Mouse (Mus musculus): ENCODE results near the gene Spata5. TPM values are rescaled to one million over a fixed set of nuclear protein-coding genes. Genes with fewer than 3 reads are reported as not detected.
A peak's percentile ranks its signal among the peaks of the same experiment; 100 is the strongest.

Spata5 gene
- polyA plus RNA-seq, 1 experiment from 2014 or later = 29.8 TPM

GRCm38 (mm10) chr3:37418961-37419457, 687 bp upstream of the Spata5 start:
- WGBS = under 1% methylated on average over 30 of the region's 30 CpGs
- ATAC-seq (ENCODE audit: low read depth) = no peak
- H3K9me3 ChIP-seq (ENCODE audit: control insufficient read depth, low read length) = no peaks in the 10 kb centered on the region

GRCm38 (mm10) chr3:37420072-37420471, 376 bp downstream of the Spata5 start, which contains the start of gene Nudt6:
TSS of gene Nudt6 (minus strand) at chr3:37420211.
- Histone ChIP-seq H3K4me3 (ENCODE audit: low read length) (peak within 1 kb of the TSS; percentile 90), H3K4me2 (ENCODE audit: low read depth, low read length) (peak within 1 kb of the TSS; percentile 95), H3K27ac (ENCODE audit: low read length) (peak within 1 kb of the TSS; percentile 93), H3K9ac (ENCODE audit: low read length) (peak within 1 kb of the TSS; percentile 88), H3K36me3 (ENCODE audit: control insufficient read depth, insufficient read depth, low read length) (no peaks in the 10 kb centered on the region), H3K4me1 (replicated peaks; ENCODE audit: control insufficient read depth, insufficient read depth, low read length) (peaks cover 15% of the 10 kb centered on the region), H3K9me3 (ENCODE audit: control insufficient read depth, low read length) (no peaks in the 10 kb centered on the region), H3K27me3 (ENCODE audit: control insufficient read depth, insufficient read depth, low read depth, low read length) (no peaks in the 10 kb centered on the region)
- peak; percentile 85 for ATAC-seq (ENCODE audit: low read depth)
- 0% methylated on average over 50 of the region's 50 CpGs for WGBS

More at GRCm38 (mm10) chr3:37418961-37419457, 687 bp upstream of the Spata5 start:
- H3K27me3 ChIP-seq (ENCODE audit: control insufficient read depth, insufficient read depth, low read depth, low read length) = no peaks in the 10 kb centered on the region
- peak overlapping the region; percentile 90 for H3K4me3 ChIP-seq (ENCODE audit: low read length)
- H3K36me3 ChIP-seq (ENCODE audit: control insufficient read depth, insufficient read depth, low read length) = no peaks in the 10 kb centered on the region
- peak overlapping the region; percentile 93 for H3K27ac ChIP-seq (ENCODE audit: low read length)
- peak overlapping the region; percentile 88 for H3K9ac ChIP-seq (ENCODE audit: low read length)
- peak overlapping the region; percentile 86 for H3K4me2 ChIP-seq (ENCODE audit: low read depth, low read length)
- peaks cover 15% of the 10 kb centered on the region for H3K4me1 ChIP-seq (replicated peaks; ENCODE audit: control insufficient read depth, insufficient read depth, low read length)

- Histone ChIP-seq H3K4me2 (ENCODE audit: low read depth, low read length) (peak overlapping the region; percentile 95), H3K36me3 (ENCODE audit: control insufficient read depth, insufficient read depth, low read length) (no peaks in the 10 kb centered on the region), H3K27me3 (ENCODE audit: control insufficient read depth, insufficient read depth, low read depth, low read length) (no peaks in the 10 kb centered on the region), H3K9me3 (ENCODE audit: control insufficient read depth, low read length) (no peaks in the 10 kb centered on the region), H3K4me3 (ENCODE audit: low read length) (peak overlapping the region; percentile 73), H3K4me1 (replicated peaks; ENCODE audit: control insufficient read depth, insufficient read depth, low read length) (peaks cover 15% of the 10 kb centered on the region), H3K27ac (ENCODE audit: low read length) (peak overlapping the region; percentile 82), H3K9ac (ENCODE audit: low read length) (peak overlapping the region; percentile 73)
- no peak for ATAC-seq (ENCODE audit: low read depth)
- WGBS = under 1% methylated on average over 24 of the region's 24 CpGs
Observed at GRCm38 (mm10) chr3:37420641-37421040, 945 bp downstream of the Spata5 start.

DNA sequence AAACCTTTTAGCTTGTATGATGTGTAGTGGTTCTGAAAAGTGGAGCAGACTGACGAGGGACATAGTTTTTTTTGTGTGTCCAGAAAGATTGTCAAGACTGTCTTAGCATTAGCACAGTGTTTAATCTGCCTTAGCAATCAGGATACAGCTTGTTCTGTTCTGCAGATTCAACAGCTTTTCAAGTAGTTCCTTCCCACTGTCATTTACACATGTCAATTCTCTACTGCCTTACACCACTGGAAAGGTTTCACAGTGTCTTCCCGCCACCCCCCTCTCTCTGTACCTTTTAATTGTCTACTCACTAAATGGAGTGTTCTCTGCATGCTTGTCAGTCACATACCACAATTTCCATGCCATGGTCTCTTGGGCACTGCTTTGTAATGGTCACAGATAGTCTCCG, 1.5 kb downstream of the Spata5 start:
- WGBS = 8% methylated on average over 3 of the region's 3 CpGs
- Histone ChIP-seq H3K27me3 (ENCODE audit: control insufficient read depth, insufficient read depth, low read depth, low read length) (no peaks in the 10 kb centered on the region), H3K9ac (ENCODE audit: low read length) (peak overlapping the region; percentile 73), H3K4me3 (ENCODE audit: low read length) (peak overlapping the region; percentile 73), H3K27ac (ENCODE audit: low read length) (no peak overlapping the region), H3K9me3 (ENCODE audit: control insufficient read depth, low read length) (no peaks in the 10 kb centered on the region), H3K4me2 (ENCODE audit: low read depth, low read length) (peak overlapping the region; percentile 95), H3K4me1 (replicated peaks; ENCODE audit: control insufficient read depth, insufficient read depth, low read length) (peaks cover 15% of the 10 kb centered on the region), H3K36me3 (ENCODE audit: control insufficient read depth, insufficient read depth, low read length) (no peaks in the 10 kb centered on the region)
- ATAC-seq (ENCODE audit: low read depth) = no peak

DNA sequence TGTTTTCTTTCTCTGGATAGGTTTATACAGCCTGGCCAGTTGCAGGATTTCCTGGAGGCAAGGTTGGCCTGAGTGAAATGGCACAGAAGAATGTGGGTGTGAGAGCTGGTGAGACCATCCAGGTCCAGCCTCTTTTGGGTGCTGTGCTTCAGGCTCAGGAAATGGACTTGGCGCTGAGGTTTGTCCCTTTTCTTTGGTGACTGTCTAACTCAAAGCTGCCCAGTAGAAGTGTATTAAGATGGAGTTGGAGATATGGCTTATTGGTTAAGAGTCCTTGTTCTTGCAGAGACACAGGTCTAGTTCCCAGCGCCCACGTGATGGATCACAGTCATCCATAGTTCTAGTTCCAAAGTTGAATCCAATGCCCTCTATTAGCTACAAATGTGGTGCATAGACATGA, 6.4 kb downstream of the Spata5 start:
- Histone ChIP-seq H3K4me3 (ENCODE audit: low read length) (no peak overlapping the region), H3K27me3 (ENCODE audit: control insufficient read depth, insufficient read depth, low read depth, low read length) (no peaks in the 10 kb centered on the region), H3K4me1 (replicated peaks; ENCODE audit: control insufficient read depth, insufficient read depth, low read length) (peaks cover 4% of the 10 kb centered on the region), H3K9ac (ENCODE audit: low read length) (no peak overlapping the region), H3K27ac (ENCODE audit: low read length) (no peak overlapping the region), H3K9me3 (ENCODE audit: control insufficient read depth, low read length) (no peaks in the 10 kb centered on the region), H3K36me3 (ENCODE audit: control insufficient read depth, insufficient read depth, low read length) (0 out of 2 replicates have a peak, but pooled peaks cover 2% of the 10 kb centered on the region), H3K4me2 (ENCODE audit: low read depth, low read length) (no peak overlapping the region)
- ATAC-seq (ENCODE audit: low read depth) = no peak
- WGBS = 96% methylated on average over 3 of the region's 3 CpGs

GRCm38 (mm10) chr3:37430359-37430758, 10.7 kb downstream of the Spata5 start:
- peaks cover 7% of the 10 kb centered on the region; the same call in 1 of the 2 replicates for H3K36me3 ChIP-seq (ENCODE audit: control insufficient read depth, insufficient read depth, low read length)
- no peaks in the 10 kb centered on the region for H3K4me1 ChIP-seq (replicated peaks; ENCODE audit: control insufficient read depth, insufficient read depth, low read length)
- no peak for ATAC-seq (ENCODE audit: low read depth)
- H3K9ac ChIP-seq (ENCODE audit: low read length) = no peak overlapping the region
- no peaks in the 10 kb centered on the region for H3K27me3 ChIP-seq (ENCODE audit: control insufficient read depth, insufficient read depth, low read depth, low read length)
- H3K27ac ChIP-seq (ENCODE audit: low read length) = no peak overlapping the region
- H3K4me3 ChIP-seq (ENCODE audit: low read length) = no peak overlapping the region
- H3K4me2 ChIP-seq (ENCODE audit: low read depth, low read length) = no peak overlapping the region
- no peaks in the 10 kb centered on the region for H3K9me3 ChIP-seq (ENCODE audit: control insufficient read depth, low read length)

- Histone ChIP-seq H3K4me1 (replicated peaks; ENCODE audit: control insufficient read depth, insufficient read depth, low read length) (no peaks in the 10 kb centered on the region), H3K9me3 (ENCODE audit: control insufficient read depth, low read length) (no peaks in the 10 kb centered on the region), H3K4me3 (ENCODE audit: low read length) (no peak overlapping the region), H3K4me2 (ENCODE audit: low read depth, low read length) (no peak overlapping the region), H3K27me3 (ENCODE audit: control insufficient read depth, insufficient read depth, low read depth, low read length) (no peaks in the 10 kb centered on the region), H3K36me3 (ENCODE audit: control insufficient read depth, insufficient read depth, low read length) (peaks cover 13% of the 10 kb centered on the region), H3K9ac (ENCODE audit: low read length) (no peak overlapping the region), H3K27ac (ENCODE audit: low read length) (no peak overlapping the region)
- 0 out of 2 replicates have a peak, but pooled peaks have one; percentile 57 for ATAC-seq (ENCODE audit: low read depth)
- 76% methylated on average over 1 of the region's 1 CpGs for WGBS
Observed at GRCm38 (mm10) chr3:37439770-37440169, 20.1 kb downstream of the Spata5 start.

DNA sequence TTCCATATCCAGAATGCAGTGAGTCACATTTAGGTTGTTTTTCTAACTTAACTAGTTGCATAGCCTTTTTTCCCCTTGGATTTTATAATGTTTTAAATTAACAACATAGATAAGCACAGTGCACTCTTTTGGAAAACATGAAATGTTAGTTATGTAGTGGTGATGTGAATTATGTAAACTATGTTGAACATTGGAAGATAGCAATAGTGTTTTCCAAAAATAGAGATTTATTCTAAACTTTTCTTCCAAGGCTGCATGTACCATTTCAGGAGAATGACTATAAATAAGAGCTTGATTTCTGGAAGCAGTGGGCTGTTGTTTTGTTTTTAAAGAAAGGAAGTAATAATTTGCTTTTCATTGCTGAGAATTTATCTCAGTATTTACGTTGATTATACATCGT, 23.7 kb downstream of the Spata5 start:
- WGBS = 74% methylated on average over 2 of the region's 2 CpGs
- Histone ChIP-seq H3K4me2 (ENCODE audit: low read depth, low read length) (no peak overlapping the region), H3K9me3 (ENCODE audit: control insufficient read depth, low read length) (no peaks in the 10 kb centered on the region), H3K36me3 (ENCODE audit: control insufficient read depth, insufficient read depth, low read length) (peaks cover 10% of the 10 kb centered on the region), H3K27ac (ENCODE audit: low read length) (no peak overlapping the region), H3K4me3 (ENCODE audit: low read length) (no peak overlapping the region), H3K9ac (ENCODE audit: low read length) (no peak overlapping the region), H3K4me1 (replicated peaks; ENCODE audit: control insufficient read depth, insufficient read depth, low read length) (no peaks in the 10 kb centered on the region), H3K27me3 (ENCODE audit: control insufficient read depth, insufficient read depth, low read depth, low read length) (no peaks in the 10 kb centered on the region)
- no peak for ATAC-seq (ENCODE audit: low read depth)

GRCm38 (mm10) chr3:37455992-37456391, 36.3 kb downstream of the Spata5 start:
- Histone ChIP-seq H3K9me3 (ENCODE audit: control insufficient read depth, low read length) (no peaks in the 10 kb centered on the region), H3K4me1 (replicated peaks; ENCODE audit: control insufficient read depth, insufficient read depth, low read length) (no peaks in the 10 kb centered on the region), H3K27ac (ENCODE audit: low read length) (no peak overlapping the region), H3K4me3 (ENCODE audit: low read length) (no peak overlapping the region), H3K27me3 (ENCODE audit: control insufficient read depth, insufficient read depth, low read depth, low read length) (no peaks in the 10 kb centered on the region), H3K4me2 (ENCODE audit: low read depth, low read length) (no peak overlapping the region), H3K9ac (ENCODE audit: low read length) (no peak overlapping the region), H3K36me3 (ENCODE audit: control insufficient read depth, insufficient read depth, low read length) (peaks cover 2% of the 10 kb centered on the region; the same call in 1 of the 2 replicates)
- WGBS = 45% methylated on average over 1 of the region's 1 CpGs
- no peak for ATAC-seq (ENCODE audit: low read depth)

- WGBS = 90% methylated on average over 2 of the region's 2 CpGs
- H3K27me3 ChIP-seq (ENCODE audit: control insufficient read depth, insufficient read depth, low read depth, low read length) = no peaks in the 10 kb centered on the region
- H3K4me2 ChIP-seq (ENCODE audit: low read depth, low read length) = no peak overlapping the region
- no peak for ATAC-seq (ENCODE audit: low read depth)
- no peaks in the 10 kb centered on the region for H3K36me3 ChIP-seq (ENCODE audit: control insufficient read depth, insufficient read depth, low read length)
- H3K9me3 ChIP-seq (ENCODE audit: control insufficient read depth, low read length) = no peaks in the 10 kb centered on the region
- H3K4me1 ChIP-seq (replicated peaks; ENCODE audit: control insufficient read depth, insufficient read depth, low read length) = no peaks in the 10 kb centered on the region
- H3K27ac ChIP-seq (ENCODE audit: low read length) = no peak overlapping the region
- H3K9ac ChIP-seq (ENCODE audit: low read length) = no peak overlapping the region
- no peak overlapping the region for H3K4me3 ChIP-seq (ENCODE audit: low read length)
Observed at GRCm38 (mm10) chr3:37468170-37468569, 48.5 kb downstream of the Spata5 start.

All from lung, embryonic 16.5 days (tissue).